Mouse (Mus musculus) kidney, embryonic 14.5 days (tissue): ENCODE measurements at regions not wholly inside any gene's neighbourhood (a gene's known extent, or its start where the extent isn't known, plus 50 kb on each side); places are given as distances from the start of the nearest gene placed in this dataset.

Experiments used
- ATAC-seq: fragments of 200-750 bp; cut with Nextera tagmentation; 2 replicates; pipeline ENCODE4 v1.8.0; 2017; ENCODE audit warnings: moderate number of reproducible peaks, mild to moderate bottlenecking, moderate TSS enrichment, moderate library complexity; ENCODE audit not compliant: low FRiP score, low TSS enrichment
- H3K27ac ChIP-seq: fragments of 300-500 bp; sonication (generic); 2 replicates; pipeline ENCODE4 v1.5.1; 2014; ENCODE audit warnings: low read depth, mild to moderate bottlenecking, low read length, moderate library complexity, mixed read lengths
- H3K27me3 ChIP-seq: fragments of 300-500 bp; sonication (generic); 2 replicates; pipeline ENCODE4 v1.6.1; 2014; ENCODE audit warnings: mild to moderate bottlenecking, low read length; ENCODE audit not compliant: control insufficient read depth, insufficient read depth
- H3K36me3 ChIP-seq: fragments of 300-500 bp; sonication (generic); 2 replicates; pipeline ENCODE4 v1.6.1; 2014; ENCODE audit warnings: low read length, mixed read lengths; ENCODE audit not compliant: control insufficient read depth, insufficient read depth
- H3K4me1 ChIP-seq: fragments of 300-500 bp; sonication (generic); 2 replicates; pipeline ENCODE4 v1.6.1; 2014; ENCODE audit warnings: low read length, mixed read lengths; ENCODE audit not compliant: control insufficient read depth, insufficient read depth
- H3K4me2 ChIP-seq: fragments of 300-500 bp; sonication (generic); replicated peaks from 2 replicates; pipeline ENCODE4 v1.6.1; 2014; ENCODE audit warnings: low read depth, mild to moderate bottlenecking, low read length
- H3K4me3 ChIP-seq: fragments of 300-500 bp; sonication (generic); 2 replicates; pipeline ENCODE4 v1.5.1; 2014; ENCODE audit warnings: mild to moderate bottlenecking, low read length
- H3K9ac ChIP-seq: fragments of 300-500 bp; sonication (generic); 2 replicates; pipeline ENCODE4 v1.6.1; 2014; ENCODE audit warnings: low read depth, mild to moderate bottlenecking, low read length, moderate library complexity
- H3K9me3 ChIP-seq: fragments of 300-500 bp; sonication (generic); 2 replicates; pipeline ENCODE4 v1.6.1; 2016; ENCODE audit warnings: low read length; ENCODE audit not compliant: control insufficient read depth
- WGBS: fragments of 180-500 bp; shearing (Covaris S2); extraction: QIAGEN DNeasy Blood & Tissue Kit; methylation state at CpG from one replicate; pipeline ENCODE4 v1.1.7; 2014; 5-methylcytosine and 5-hydroxymethylcytosine counted together

DNA sequence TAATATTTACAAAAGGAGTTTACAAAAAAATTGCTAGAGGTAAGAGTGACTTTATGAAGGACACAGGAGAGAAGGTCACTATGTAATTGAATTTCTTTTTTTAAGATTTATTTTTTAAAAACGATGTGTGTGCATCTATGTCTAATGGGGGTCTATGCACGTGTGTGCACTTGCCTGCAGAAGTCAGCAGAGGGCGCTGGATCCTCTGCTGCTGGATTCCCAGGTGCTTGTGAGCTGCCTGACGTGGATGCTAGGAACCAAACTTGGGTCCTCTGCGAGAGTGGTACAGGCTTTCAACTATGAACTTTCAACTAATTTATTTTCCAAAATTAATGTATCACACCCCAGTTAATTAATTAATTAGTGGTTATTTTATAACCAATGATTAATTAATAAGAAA lies 85.0 kb downstream of the Glrx3 start:
- no peak overlapping the region for H3K4me2 ChIP-seq
- ATAC-seq, result no peak
- no peak overlapping the region for H3K4me3 ChIP-seq
- no peaks in the 10 kb centered on the region for H3K36me3 ChIP-seq
- H3K4me1 ChIP-seq, result no peaks in the 10 kb centered on the region
- no peaks in the 10 kb centered on the region for H3K9me3 ChIP-seq
- H3K27ac ChIP-seq, result no peak overlapping the region
- no peaks in the 10 kb centered on the region for H3K27me3 ChIP-seq
- WGBS, result 81% methylated on average over 5 of the region's 5 CpGs
- H3K9ac ChIP-seq, result no peak overlapping the region

GRCm38 (mm10) chr7:137533476-137533875 lies 96.1 kb downstream of the Glrx3 start:
- H3K4me1 ChIP-seq, result no peaks in the 10 kb centered on the region
- no peaks in the 10 kb centered on the region for H3K36me3 ChIP-seq
- WGBS, result 76% methylated on average over 4 of the region's 4 CpGs
- H3K27me3 ChIP-seq, result no peaks in the 10 kb centered on the region
- no peak for ATAC-seq
- H3K27ac ChIP-seq, result no peak overlapping the region
- no peak overlapping the region for H3K4me3 ChIP-seq
- H3K4me2 ChIP-seq, result no peak overlapping the region
- no peak overlapping the region for H3K9ac ChIP-seq
- no peaks in the 10 kb centered on the region for H3K9me3 ChIP-seq

- WGBS, result 34% methylated on average over 2 of the region's 2 CpGs
- H3K9me3 ChIP-seq, result no peaks in the 10 kb centered on the region
- no peaks in the 10 kb centered on the region for H3K4me1 ChIP-seq
- no peak overlapping the region for H3K4me2 ChIP-seq
- no peaks in the 10 kb centered on the region for H3K36me3 ChIP-seq
- H3K27me3 ChIP-seq, result no peaks in the 10 kb centered on the region
- no peak for ATAC-seq
- no peak overlapping the region for H3K27ac ChIP-seq
- H3K4me3 ChIP-seq, result no peak overlapping the region
- no peak overlapping the region for H3K9ac ChIP-seq
Observed at GRCm38 (mm10) chr7:137549991-137550390, 112.6 kb downstream of the Glrx3 start.

- Histone ChIP-seq H3K9ac (no peak overlapping the region), H3K27ac (no peak overlapping the region; the same call in 1 of the 2 replicates), H3K4me1 (no peaks in the 10 kb centered on the region), H3K36me3 (no peaks in the 10 kb centered on the region), H3K9me3 (no peaks in the 10 kb centered on the region), H3K4me3 (no peak overlapping the region), H3K27me3 (no peaks in the 10 kb centered on the region), H3K4me2 (no peak overlapping the region)
- WGBS, result 74% methylated on average over 5 of the region's 5 CpGs
- ATAC-seq, result no peak
Observed at GRCm38 (mm10) chr7:137552551-137553198, 115.3 kb downstream of the Glrx3 start.

GRCm38 (mm10) chr7:137555481-137555880 lies 118.1 kb downstream of the Glrx3 start:
- no peak for ATAC-seq
- no peak overlapping the region for H3K4me2 ChIP-seq
- no peak overlapping the region for H3K4me3 ChIP-seq
- no peaks in the 10 kb centered on the region for H3K4me1 ChIP-seq
- 68% methylated on average over 2 of the region's 2 CpGs for WGBS
- H3K9ac ChIP-seq, result no peak overlapping the region
- H3K9me3 ChIP-seq, result no peaks in the 10 kb centered on the region
- H3K27ac ChIP-seq, result no peak overlapping the region
- no peaks in the 10 kb centered on the region for H3K36me3 ChIP-seq
- no peaks in the 10 kb centered on the region for H3K27me3 ChIP-seq

DNA sequence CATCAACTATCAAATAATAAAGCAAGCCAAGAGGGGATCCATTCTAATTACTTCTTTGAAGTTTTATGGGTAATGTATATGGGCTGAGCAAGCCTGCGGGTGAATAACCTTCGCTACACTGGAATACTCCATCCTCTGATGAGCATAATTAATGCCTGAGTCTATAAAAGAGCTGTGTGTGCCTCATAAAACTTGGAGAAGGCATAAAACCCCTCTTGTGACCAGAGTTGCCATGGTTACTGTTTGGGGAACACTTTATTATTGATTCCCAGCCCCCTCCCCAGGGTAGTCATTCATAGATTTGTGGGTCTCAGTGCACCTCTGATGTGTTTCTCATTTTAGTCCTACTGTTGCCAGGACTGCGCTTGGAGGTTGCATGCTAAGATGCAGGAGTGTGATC lies 120.0 kb downstream of the Glrx3 start:
- Histone ChIP-seq H3K9me3 (no peaks in the 10 kb centered on the region), H3K36me3 (no peaks in the 10 kb centered on the region), H3K27me3 (no peaks in the 10 kb centered on the region), H3K4me3 (no peak overlapping the region), H3K9ac (no peak overlapping the region), H3K4me2 (no peak overlapping the region), H3K27ac (no peak overlapping the region), H3K4me1 (no peaks in the 10 kb centered on the region)
- no peak for ATAC-seq
- 69% methylated on average over 3 of the region's 3 CpGs for WGBS

DNA sequence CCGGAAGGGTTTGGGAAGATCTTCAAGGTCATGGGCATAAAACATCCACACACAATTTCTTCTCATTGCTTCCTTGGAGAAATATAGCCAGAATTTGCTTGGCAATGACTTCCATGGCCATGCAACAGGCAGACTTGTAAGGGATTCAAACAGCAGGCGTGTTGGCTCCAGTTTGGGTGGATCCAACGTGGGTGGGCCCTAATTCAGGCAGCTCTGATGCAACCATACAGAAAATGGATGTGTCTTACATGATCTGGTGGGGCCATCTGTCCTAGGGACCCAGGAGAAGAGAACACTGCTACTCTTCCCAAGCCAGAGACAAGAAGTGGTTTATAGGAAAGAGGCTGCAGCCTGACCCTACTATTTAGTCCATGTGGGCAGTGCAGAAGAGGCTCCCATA lies 121.5 kb downstream of the Glrx3 start:
- no peak overlapping the region for H3K27ac ChIP-seq
- no peak overlapping the region for H3K4me3 ChIP-seq
- ATAC-seq, result no peak
- 77% methylated on average over 3 of the region's 3 CpGs for WGBS
- H3K9ac ChIP-seq, result no peak overlapping the region
- H3K4me2 ChIP-seq, result no peak overlapping the region
- H3K4me1 ChIP-seq, result no peaks in the 10 kb centered on the region
- H3K36me3 ChIP-seq, result no peaks in the 10 kb centered on the region
- no peaks in the 10 kb centered on the region for H3K27me3 ChIP-seq
- H3K9me3 ChIP-seq, result no peaks in the 10 kb centered on the region

DNA sequence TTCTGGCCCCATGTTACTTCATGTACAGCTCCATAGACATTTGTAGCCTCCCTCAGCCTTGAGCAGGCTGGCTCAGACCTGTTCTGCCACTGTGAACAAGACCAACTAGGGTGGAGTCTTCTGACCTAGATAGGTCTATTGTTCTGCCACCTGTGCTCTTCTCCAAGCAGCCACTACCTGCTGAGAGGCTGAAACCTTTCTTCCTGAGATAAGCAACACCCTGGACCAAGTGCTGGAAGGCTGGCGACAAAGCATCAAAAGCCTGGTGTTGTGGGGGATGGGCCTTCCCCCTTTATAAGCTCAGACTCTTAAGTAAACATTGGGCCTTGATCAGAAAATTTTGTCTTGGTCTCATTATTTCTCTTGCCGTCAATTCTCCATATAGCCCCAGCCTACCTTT lies 132.8 kb downstream of the Glrx3 start:
- no peaks in the 10 kb centered on the region for H3K27me3 ChIP-seq
- H3K27ac ChIP-seq, result no peak overlapping the region
- H3K4me2 ChIP-seq, result no peak overlapping the region
- ATAC-seq, result no peak
- 88% methylated on average over 2 of the region's 2 CpGs for WGBS
- no peaks in the 10 kb centered on the region for H3K36me3 ChIP-seq
- no peaks in the 10 kb centered on the region for H3K4me1 ChIP-seq
- no peak overlapping the region for H3K4me3 ChIP-seq
- no peak overlapping the region for H3K9ac ChIP-seq
- no peaks in the 10 kb centered on the region; the same call in 1 of the 2 replicates for H3K9me3 ChIP-seq

GRCm38 (mm10) chr7:137575491-137575890 lies 138.1 kb downstream of the Glrx3 start:
- H3K4me2 ChIP-seq, result no peak overlapping the region
- 81% methylated on average over 3 of the region's 3 CpGs for WGBS
- H3K36me3 ChIP-seq, result no peaks in the 10 kb centered on the region
- no peak overlapping the region for H3K4me3 ChIP-seq
- no peak overlapping the region for H3K27ac ChIP-seq
- ATAC-seq, result no peak
- no peaks in the 10 kb centered on the region for H3K9me3 ChIP-seq
- H3K27me3 ChIP-seq, result no peaks in the 10 kb centered on the region
- no peak overlapping the region for H3K9ac ChIP-seq
- H3K4me1 ChIP-seq, result peaks cover 7% of the 10 kb centered on the region; the same call in 1 of the 2 replicates
